Mouse (Mus musculus) ovary, postnatal 10 days (tissue): ENCODE measurements around the gene Hist1h2ag.
A peak's percentile ranks its signal among the peaks of the same experiment; 100 is the strongest.
"Not testable (repeated sequence)": the region's sequence is repeated elsewhere in the genome, so short reads cannot be mapped to it uniquely, and the experiment has no call there.

ENCODE experiments used
- DNase-seq: peaks from one replicate; pipeline ENCODE4 v3.0.0; 2022; ENCODE audit warnings: low spot score

Hist1h2ag gene

DNA sequence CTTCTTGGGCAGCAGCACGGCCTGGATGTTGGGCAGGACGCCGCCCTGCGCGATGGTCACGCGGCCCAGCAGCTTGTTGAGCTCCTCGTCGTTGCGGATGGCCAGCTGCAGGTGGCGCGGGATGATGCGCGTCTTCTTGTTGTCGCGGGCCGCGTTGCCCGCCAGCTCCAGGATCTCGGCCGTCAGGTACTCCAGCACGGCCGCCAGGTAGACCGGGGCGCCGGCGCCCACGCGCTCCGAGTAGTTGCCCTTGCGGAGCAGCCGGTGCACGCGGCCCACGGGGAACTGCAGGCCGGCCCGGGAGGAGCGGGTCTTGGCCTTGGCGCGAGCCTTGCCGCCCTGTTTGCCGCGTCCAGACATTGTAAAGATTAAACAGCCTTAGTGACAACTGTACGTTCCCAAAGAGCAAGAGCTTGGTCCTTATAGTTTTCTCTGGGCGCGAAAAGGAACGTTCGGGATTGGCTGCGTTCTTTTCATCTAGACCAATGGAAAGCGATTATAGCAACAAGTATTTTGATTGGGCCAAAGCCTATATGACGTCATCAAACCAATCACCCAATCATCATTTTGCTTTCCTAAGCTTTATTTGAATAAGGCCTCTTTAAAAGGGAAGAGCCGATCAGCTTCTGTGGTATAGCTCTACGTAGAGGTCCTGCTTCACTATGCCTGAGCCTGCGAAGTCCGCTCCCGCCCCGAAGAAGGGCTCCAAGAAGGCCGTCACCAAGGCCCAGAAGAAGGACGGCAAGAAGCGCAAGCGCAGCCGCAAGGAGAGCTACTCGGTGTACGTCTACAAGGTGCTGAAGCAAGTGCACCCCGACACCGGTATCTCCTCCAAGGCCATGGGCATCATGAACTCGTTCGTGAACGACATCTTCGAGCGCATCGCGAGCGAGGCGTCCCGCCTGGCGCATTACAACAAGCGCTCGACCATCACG is at the start of gene Hist1h2ag, which contains the start of gene Hist1h2bj:
Gene Hist1h2ag, minus strand, starts transcription at position 377 of the 935 bp plus-strand sequence.
Gene Hist1h2bj, plus strand, starts transcription at position 647 of the 935 bp plus-strand sequence.
- peak; percentile 67 for DNase-seq

DNA sequence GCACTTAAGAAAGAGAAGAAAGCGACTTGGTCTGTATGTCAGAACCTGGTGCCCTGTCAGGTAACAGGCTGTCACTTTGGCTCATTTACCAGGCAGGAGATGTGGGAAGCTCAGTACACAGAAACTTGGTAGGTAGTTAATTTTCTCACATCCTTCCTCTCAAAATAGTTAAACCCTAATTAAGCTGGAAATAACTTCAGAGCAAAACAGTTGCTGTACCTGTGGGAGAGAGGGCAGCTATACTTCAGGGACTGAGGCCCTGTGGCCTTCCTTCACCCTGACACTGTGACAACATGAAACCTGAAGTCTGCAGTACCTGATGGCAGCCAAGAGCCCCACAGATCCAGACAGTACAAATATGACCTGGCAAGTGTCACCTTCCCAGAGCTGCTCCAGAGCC is 41.4 kb upstream of the Hist1h2ag start, which contains the start of gene Vmn1r188:
Gene Vmn1r188, plus strand, starts transcription at position 301 of the 400 bp plus-strand sequence.
- not testable (repeated sequence) for DNase-seq

DNA sequence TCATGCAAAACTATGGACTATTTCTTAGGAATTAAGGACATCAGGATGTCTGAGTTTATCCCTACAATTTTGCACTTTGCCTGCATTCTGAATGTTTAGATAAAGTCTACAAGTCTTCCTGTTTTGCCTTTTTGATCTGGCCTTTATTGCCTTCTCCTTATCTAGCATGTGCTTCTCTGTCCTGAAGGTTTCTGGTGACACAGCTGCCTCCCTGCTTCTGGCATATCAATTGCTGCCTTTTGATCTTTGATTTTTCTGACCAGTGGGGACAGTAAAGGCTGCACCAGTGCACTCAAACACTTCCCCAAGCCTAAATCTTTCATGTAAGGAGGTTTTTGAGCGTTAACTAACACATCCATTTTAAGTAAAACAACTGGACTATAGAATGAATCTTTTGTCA is 20.7 kb upstream of the Hist1h2ag start:
- no peak for DNase-seq

DNA sequence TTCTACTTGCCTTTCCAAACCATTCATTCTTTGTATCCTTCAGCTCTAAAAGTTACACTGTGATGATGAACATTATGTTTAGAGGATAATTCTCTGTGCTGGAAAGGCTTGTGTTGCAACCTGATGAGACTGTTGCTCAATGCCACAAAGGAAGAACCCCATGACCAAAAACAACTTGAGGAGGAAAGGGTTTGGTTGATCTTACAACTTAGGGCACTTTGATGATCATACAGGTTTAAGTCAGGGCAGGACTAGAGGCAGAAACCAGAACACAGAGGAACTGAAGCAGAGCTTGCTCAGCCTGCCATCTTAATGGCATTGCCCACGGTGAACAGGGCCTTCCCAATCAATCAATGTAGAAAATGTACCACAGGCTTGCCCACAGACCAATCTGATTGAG is 18.7 kb upstream of the Hist1h2ag start:
- no peak for DNase-seq

DNA sequence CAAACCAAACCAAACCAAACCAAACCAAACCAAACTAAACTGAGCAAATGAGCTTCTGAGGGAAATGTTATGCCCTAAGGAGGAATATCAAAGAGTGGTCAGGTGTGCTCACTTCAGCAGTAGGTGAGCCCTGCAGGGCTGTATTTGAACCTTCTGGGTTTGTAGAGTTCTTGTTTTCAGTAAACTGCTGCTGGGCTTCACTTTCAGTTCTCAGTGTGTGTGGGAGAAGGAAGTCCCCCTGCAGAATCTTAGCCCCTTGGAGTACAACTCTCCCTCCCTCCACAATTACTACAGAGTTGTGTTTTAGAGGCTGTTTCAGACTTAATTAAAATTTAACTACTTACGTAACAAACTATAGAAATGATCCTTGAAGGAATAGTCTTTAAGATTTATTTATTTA is 11.0 kb upstream of the Hist1h2ag start:
- no peak for DNase-seq

DNA sequence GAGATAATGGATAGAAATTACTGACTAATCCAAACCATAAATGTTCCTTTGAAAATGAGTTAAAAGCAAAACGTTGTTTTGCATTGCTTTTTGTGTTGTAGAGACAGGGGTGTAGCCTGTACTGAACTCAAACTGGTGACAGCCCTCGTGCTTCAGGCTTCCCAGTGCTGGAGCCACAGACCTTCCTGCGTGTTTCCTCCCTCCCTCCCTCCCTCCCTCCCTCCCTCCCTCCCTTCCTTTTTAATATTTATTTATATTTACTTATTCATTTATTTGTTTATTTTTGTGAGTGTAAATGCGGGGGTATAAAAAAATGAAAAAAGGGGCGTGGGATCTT is 8.7 kb upstream of the Hist1h2ag start:
- DNase-seq = no peak

DNA sequence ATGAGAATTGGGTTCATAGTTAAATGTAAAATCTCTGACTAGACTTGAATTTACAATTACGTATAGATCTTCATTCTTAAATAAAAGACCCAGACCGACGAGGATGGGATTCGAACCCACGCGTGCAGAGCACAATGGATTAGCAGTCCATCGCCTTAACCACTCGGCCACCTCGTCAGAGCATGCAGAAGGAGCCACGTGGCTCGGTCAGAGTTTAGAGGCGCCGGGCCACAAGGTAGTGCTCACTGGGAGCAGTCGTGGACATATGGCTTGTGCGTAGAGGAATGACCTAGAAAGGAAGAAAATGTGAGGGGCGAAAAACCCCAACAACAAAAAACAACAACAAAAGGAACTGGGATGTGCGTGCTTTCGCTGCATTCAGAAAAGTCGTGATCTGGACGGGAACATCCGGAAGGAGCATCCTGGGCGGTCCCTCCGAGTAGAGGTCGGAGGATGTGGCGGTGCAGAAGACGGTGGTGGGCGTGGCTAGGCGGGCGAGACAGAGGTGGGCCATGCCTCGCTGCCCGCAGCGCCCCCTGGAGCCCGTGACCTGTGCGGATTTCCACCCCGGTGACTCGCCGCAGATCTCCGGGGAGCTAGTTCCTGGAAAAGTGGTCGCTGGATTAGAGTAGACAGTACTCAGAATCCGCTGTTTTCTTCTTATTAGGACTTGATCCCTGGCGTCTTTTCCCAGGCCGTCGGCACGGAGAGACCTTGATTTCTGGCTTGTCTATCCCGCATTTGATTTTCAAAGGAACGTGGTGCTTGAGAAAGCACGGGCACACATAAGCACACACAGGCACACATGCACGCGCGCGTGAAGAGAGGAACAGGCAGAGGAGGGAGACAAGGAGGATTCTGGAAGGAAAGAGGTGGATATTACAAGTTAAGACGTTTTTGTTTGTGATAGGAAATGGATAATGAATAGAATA is 8.1 kb upstream of the Hist1h2ag start:
- DNase-seq = peak; percentile 69

DNA sequence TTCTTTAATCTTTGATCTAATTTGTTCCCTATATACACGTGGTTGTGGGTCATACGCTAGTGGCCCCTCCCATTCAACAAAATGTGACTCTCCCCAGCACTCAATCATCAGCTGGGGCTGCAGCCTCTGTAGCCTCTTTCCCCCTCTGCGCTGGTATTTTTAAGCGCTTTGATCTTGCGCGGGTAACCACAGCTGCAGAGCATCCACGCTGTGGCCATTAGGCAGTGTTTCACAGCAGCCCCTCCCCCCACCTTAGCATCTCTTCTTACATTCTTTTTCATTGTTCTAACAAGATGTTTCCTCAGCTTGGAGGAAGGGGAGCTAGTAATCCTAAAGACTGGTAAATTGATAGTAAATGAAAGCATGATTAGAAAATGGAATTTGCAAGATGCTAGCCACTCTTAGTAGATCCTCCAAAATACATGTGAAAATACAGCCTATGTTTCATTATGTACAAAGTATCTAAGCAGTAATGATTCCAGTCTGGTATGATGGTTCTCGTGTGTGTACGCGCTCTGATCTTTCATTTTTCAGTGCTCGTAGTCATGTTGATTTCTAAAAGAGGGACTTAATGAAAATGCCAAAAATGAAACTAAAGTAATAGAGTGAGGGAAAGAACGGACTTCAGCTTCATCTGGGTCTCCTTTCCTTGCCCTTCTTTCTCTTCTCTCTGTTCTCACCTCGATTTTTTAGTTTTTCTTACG is 7.1 kb upstream of the Hist1h2ag start:
- DNase-seq = no peak

DNA sequence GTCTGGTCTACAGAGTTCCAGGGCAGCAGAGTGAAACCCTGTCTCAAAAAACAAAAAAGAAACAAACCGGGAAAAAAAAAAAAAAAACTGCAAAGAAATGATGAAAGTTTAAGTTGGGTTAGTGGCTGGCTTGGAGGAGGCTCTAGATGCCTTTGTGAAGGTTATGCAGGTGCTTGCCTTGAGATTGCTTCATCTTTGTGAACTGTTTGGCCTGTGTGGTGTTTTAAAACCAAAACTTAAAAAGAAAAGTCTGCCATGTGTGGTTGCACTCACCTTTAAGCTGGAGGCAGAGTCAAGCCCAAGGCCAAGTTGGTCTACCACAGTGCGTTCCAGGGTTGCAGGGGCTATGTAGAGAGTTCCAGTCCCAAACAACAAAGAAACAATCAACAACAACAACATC is 6.3 kb upstream of the Hist1h2ag start:
- no peak for DNase-seq

DNA sequence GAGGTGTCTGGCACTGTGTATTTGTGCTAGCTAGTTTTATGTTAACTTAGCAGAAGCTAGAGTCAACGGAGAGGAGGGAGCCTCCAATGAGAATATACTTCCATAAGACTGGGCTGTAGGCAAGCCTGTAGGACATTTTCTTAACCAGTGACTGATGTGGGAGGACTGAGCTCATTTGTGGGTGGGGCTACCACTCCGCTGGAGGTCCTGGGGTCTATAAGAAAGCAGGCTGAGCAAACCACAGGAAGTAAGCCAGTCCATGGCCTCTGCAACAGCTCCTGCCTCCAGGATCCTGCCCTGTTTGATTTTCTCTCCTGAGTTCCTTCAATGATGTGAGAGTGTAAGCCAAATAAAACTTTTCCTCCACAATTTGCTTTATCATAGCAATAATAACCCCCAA is 2.6 kb upstream of the Hist1h2ag start:
- DNase-seq = no peak

DNA sequence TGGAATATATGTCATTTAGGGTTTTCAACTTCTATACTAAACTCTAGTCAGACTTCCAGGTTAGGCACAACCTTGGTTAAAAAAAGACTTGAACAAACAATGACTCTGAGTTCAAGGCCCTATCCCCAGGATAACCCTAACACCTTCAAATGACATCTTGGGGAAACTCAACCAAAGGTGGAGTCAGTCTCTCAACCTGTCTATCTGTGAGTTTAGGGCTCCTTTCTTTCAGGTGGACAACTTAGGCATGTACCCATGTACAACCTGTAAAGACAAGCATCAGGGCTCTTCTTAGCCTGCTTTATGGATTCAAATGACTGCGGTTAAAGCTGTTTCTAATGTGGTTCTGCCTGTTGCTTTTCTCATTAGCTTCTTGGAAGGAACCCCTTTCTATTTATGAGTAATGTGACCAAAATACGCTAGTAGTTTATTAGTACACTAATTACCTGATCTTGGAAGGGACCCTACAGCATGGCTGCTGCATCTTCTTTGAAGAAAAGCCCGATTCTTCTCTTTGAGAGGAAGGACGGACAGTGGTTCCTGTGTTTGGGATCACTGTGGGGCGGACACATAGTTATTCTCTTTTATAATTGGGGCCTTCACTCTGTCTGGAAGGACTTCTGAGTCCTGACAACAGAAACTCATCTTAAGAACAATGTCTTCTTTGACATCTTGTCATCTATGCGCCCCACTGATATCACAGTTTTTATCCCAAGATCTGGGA is 1.9 kb upstream of the Hist1h2ag start:
- no peak for DNase-seq

DNA sequence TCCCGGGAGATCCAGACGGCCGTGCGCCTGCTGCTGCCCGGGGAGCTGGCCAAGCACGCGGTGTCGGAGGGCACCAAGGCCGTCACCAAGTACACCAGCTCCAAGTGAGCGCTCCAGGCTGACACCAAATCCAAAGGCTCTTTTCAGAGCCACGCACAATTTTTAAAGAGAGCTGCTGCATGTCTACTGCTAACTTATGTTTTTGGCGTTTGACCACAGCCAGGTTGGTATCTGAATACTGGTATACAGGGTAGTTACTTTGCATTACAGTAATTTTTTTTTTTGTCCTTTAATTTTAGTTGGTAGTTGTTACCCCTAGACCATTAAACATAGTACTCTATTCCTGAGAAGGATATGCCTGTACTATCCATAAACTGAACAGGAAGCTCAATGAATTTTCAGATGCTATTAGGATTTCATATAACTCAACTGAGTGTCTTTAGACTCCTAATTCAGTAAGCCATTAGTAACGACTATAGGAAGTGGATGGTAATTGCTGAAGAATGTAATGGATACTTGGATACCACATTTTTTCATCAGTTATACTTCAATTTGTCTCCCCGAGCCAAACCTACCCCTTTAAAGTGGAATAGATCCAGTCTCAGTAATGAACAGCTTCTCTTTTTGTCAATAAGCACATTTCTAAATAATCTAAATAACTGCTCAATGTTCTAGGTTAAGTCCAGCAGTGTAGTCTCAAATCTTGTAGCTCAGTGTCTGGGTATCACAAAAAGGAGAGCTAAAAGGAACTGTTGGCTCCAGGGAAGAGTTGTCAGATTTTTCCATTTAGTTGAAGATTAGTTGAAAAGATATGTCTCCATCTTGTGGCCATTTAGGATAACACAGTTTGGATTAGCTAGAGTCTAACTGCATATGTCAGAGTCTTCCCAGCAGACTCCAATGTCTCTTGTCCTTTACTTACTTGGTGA is 1.0 kb upstream of the Hist1h2ag start:
- DNase-seq = no peak

DNA sequence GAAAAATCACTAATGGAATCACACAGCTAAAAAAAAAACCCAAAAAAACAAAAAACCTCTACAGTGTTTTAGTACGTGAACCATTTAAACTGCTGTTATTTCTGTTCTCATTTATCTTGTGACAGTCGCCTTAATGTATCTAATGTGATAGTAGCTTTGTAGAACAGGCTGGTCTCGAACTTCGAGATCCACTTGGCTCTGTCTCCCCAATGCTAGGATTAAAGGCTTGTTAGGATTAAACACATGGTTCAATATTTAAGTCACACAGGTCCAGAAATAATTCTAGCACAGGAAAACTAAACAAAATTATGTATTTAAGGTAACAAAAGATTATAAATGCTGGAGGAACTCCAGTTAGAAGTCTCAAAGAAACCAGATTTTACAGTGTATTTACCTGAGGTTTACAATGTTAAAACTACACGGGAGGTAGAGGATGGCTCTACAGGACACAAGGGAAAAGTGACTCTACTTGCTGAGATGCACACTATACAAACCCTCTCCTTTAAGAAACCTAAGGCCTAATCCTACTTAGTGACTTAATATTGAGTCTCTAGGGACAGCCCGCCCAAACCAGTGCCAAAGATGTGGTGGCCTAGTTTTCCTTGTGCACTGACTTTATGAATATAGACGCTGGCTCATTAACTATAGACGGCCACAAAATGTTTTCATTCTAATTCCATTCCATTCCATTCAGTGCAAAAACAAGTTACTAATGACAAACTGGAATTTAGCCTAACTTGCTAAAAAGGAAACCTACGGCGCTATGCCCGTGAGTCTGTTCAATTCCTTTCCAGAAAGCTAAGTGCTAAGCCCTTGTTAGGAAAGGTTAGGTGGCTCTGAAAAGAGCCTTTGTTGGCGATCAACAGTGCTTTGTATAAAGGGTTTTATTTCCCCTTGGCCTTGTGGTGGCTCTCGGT is 835 bp downstream of the Hist1h2ag start:
- no peak for DNase-seq

DNA sequence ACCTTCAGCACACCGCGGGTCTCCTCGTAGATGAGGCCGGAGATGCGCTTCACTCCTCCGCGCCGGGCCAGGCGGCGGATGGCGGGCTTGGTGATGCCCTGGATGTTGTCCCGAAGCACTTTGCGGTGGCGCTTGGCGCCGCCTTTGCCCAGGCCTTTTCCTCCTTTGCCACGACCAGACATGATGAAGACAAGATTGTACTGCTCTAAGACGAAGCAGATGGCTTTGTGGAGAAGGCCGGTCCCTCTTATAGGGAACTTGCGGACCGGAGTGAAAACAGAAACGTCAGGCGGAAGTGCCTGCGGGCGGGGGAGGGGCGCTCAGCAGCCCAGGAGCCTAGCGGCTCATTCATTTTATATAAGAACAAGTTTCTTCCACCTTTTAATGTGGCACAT is 1.6 kb downstream of the Hist1h2ag start, which contains the start of gene Hist1h4i:
Gene Hist1h4i, minus strand, starts transcription at position 221 of the 395 bp plus-strand sequence.
- peak; percentile 99 for DNase-seq

DNA sequence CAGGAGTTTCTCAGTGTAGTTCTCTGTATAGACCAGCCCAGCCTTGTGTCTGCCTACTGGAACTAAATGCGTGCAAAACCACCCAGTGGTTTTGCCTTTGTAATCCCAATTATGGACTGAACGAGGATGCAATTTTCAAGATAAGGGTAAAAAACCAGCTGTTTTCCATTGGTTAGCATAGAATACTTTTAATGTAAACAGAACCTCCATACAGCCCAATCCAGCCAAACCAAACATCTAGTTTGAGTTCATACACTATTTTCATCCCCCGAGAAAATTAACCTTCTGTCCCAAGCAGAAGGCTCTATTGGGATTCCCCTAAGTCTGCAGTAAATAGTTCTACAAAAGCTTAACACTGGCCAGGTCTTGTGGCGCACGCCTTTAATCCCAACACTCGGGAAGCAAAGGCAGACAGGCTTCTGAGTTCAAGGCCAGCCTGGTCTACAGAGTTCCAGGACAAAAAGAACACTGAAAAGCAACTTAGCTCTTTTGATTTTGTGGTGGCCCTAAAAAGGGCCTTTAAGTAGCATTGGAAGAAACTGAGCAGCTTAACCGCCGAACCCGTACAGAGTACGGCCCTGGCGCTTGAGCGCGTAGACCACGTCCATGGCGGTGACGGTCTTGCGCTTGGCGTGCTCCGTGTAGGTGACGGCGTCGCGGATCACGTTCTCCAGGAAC is 2.1 kb downstream of the Hist1h2ag start:
- DNase-seq = no peak

DNA sequence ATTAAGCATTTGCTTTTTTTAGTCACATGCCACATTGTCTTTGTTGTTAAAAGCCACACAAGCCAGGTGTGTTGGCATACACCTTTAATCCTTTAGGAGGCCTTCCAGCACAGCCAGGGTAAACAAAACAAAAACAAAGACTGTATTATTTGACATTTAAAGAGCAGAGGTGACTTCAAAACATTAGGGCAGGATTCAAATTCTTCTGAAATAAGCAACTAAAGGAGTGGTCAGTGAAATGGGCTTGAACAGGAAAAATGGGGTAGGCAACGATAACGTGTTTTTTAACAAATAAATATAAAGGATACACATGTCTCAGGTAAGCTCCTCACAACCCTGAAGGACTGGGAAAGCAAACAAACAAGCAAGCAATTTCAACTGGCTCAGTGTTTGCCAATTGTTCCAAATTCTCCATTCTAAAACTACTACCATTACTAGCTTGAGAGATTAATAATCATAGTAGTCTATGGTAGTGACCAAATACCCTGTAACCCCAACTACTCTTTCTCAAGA is 2.7 kb downstream of the Hist1h2ag start:
- DNase-seq = no peak

DNA sequence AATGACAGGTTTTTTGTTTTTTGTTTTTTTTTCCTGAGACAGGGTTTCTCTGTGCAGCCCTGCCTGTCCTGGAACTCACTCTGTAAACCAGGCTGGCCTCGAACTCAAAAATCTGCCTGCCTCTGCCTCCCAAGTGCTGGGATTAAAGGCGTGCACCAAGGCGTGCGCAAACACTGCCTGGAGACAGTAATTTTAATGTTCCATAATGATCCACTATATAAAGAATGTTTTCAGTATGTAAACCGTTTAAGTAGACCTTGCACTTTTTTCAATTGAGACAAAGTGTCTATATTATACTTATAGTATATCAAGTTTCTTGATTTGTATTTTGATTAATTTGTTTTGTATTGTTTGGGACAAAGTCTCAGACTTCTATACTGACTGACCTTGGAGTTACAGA is 3.4 kb downstream of the Hist1h2ag start:
- no peak for DNase-seq

DNA sequence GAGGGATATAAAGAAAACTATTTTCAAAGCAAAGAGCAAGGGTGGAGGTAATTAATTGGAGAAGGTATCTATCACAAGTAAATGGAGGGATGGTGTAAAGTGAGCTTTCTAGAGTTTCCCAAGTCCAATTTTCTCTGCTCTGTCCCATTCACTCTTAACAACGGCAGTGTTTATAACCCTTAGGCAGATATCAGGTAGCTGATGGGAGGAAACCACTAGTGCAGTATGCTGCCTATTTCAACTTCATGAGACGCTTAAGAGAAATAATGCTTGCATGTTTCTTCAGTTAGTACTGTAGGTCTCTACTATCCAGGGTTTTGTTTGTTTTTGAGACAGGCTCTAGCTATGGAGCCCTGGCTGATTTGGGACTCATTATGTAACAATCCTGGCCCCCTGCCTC is 5.3 kb downstream of the Hist1h2ag start:
- no peak for DNase-seq
